Comparison of ENCODE assay signal across 9 mouse cellular contexts in genomic region chr17:28876821-28877220, GRCm38 (mm10). TPM values are rescaled to one million over a fixed set of nuclear protein-coding genes. Genes with fewer than 3 reads are reported as not detected.
A peak's percentile ranks its signal among the peaks of the same experiment; 100 is the strongest.
DNase-seq lines count a peak whose midpoint lies in the region; ATAC-seq and TF ChIP-seq lines count a peak whose summit lies in the region.
"Had no signal": no experiment of that assay in that cellular context is flagged by ENCODE, and none has a peak within 500 bp of the region (broad histone marks: within the 10 kb centered on the region; RNA-seq: fewer than 3 reads in every experiment).

No protein-coding gene starts in this region.

- no peaks in the 10 kb centered on the region for H3K36me3 ChIP-seq in midbrain, embryonic 10.5 days
- no peaks in the 10 kb centered on the region for H3K36me3 ChIP-seq in midbrain, embryonic 15.5 days (replicated peaks)
- no peaks in the 10 kb centered on the region for H3K36me3 ChIP-seq in heart, embryonic 13.5 days
- H3K36me3 ChIP-seq in liver, embryonic 11.5 days (ENCODE audit: control insufficient read depth, insufficient read depth, low read length) = no peaks in the 10 kb centered on the region
- no peaks in the 10 kb centered on the region for H3K36me3 ChIP-seq in stomach, postnatal 0 days (ENCODE audit: control insufficient read depth, insufficient read depth, low read length)
- H3K36me3 ChIP-seq: neural tube, embryonic 13.5 days had no signal

- no peak for TF ChIP-seq EP300 in stomach, postnatal 0 days (optimal IDR thresholded peaks at IDR 0.05)

- H3K27me3 ChIP-seq in midbrain, embryonic 10.5 days (ENCODE audit: low read depth, poor library complexity, severe bottlenecking) = peaks cover 39% of the 10 kb centered on the region
- no peaks in the 10 kb centered on the region; the same call in 1 of the 2 replicates for H3K27me3 ChIP-seq in midbrain, embryonic 15.5 days (replicated peaks)
- H3K27me3 ChIP-seq in heart, embryonic 13.5 days (replicated peaks) = peaks cover 31% of the 10 kb centered on the region
- H3K27me3 ChIP-seq in liver, embryonic 11.5 days (replicated peaks; ENCODE audit: control insufficient read depth, insufficient read depth, low read length) = peaks cover 12% of the 10 kb centered on the region
- no peaks in the 10 kb centered on the region for H3K27me3 ChIP-seq in stomach, postnatal 0 days (ENCODE audit: control insufficient read depth, insufficient read depth, low read length)

- H3K4me2 ChIP-seq in midbrain, embryonic 15.5 days = no peak overlapping the region
- H3K4me2 ChIP-seq in heart, embryonic 13.5 days = peak overlapping the region; percentile 44
- H3K4me2 ChIP-seq in liver, embryonic 11.5 days = peak overlapping the region; percentile 37
- no peak overlapping the region for H3K4me2 ChIP-seq in stomach, postnatal 0 days (replicated peaks; ENCODE audit: low read depth)
- H3K4me2 ChIP-seq: neural tube, embryonic 13.5 days had no signal

- 13% methylated on average over 19 of the region's 19 CpGs for WGBS in midbrain, embryonic 10.5 days
- 18% methylated on average over 19 of the region's 19 CpGs for WGBS in midbrain, embryonic 15.5 days
- 22% methylated on average over 19 of the region's 19 CpGs for WGBS in heart, embryonic 13.5 days
- 18% methylated on average over 19 of the region's 19 CpGs for WGBS in liver, embryonic 11.5 days
- 24% methylated on average over 19 of the region's 19 CpGs for WGBS in stomach, postnatal 0 days

- no peak overlapping the region for H3K9ac ChIP-seq in midbrain, embryonic 15.5 days
- peak overlapping the region; percentile 56; the same call in 1 of the 2 replicates for H3K9ac ChIP-seq in heart, embryonic 13.5 days
- no peak overlapping the region for H3K9ac ChIP-seq in liver, embryonic 11.5 days (ENCODE audit: low read depth, low read length)
- no peak overlapping the region for H3K9ac ChIP-seq in stomach, postnatal 0 days (ENCODE audit: low read length)
- H3K9ac ChIP-seq: neural tube, embryonic 13.5 days had no signal

- peaks cover 21% of the 10 kb centered on the region for H3K4me1 ChIP-seq in midbrain, embryonic 10.5 days
- peaks cover 10% of the 10 kb centered on the region for H3K4me1 ChIP-seq in midbrain, embryonic 15.5 days
- H3K4me1 ChIP-seq in heart, embryonic 13.5 days = peaks cover 28% of the 10 kb centered on the region
- no peaks in the 10 kb centered on the region; the same call in none of the 2 replicates for H3K4me1 ChIP-seq in liver, embryonic 11.5 days (replicated peaks; ENCODE audit: control insufficient read depth, insufficient read depth, low read length)
- 0 out of 2 replicates have a peak, but pooled peaks cover 3% of the 10 kb centered on the region for H3K4me1 ChIP-seq in stomach, postnatal 0 days (replicated peaks; ENCODE audit: control insufficient read depth, insufficient read depth)

- ATAC-seq in midbrain, embryonic 15.5 days (replicated peaks) = no peak
- ATAC-seq in heart, embryonic 13.5 days (ENCODE audit: extremely low read depth, insufficient number of reproducible peaks, low FRiP score, low TSS enrichment) = no peak
- no peak for ATAC-seq in liver, embryonic 11.5 days (replicated peaks; ENCODE audit: low FRiP score)
- no peak for ATAC-seq in stomach, postnatal 0 days (ENCODE audit: low FRiP score, low TSS enrichment)

- peak overlapping the region; percentile 24 for H3K4me3 ChIP-seq in midbrain, embryonic 10.5 days
- no peak overlapping the region for H3K4me3 ChIP-seq in midbrain, embryonic 15.5 days
- 0 out of 2 replicates have a peak overlapping the region, but pooled peaks have one; percentile 1 for H3K4me3 ChIP-seq in heart, embryonic 13.5 days
- no peak overlapping the region for H3K4me3 ChIP-seq in liver, embryonic 11.5 days (ENCODE audit: low read depth, low read length)
- no peak overlapping the region for H3K4me3 ChIP-seq in stomach, postnatal 0 days (ENCODE audit: low read depth, low read length)
- H3K4me3 ChIP-seq: neural tube, embryonic 13.5 days had no signal

- peak; percentile 68 to 73 for DNase-seq in cerebellum, postnatal 10 days
- DNase-seq in cerebellum, postnatal 36 days = no peak
- DNase-seq in midbrain, embryonic 10.5 days (ENCODE audit: low spot score) = peak; percentile 51
- DNase-seq in liver, embryonic 11.5 days (ENCODE audit: low spot score) = no peak
- peak; percentile 55 for DNase-seq in stomach, postnatal 0 days (ENCODE audit: low spot score)
- DNase-seq in c-Kit-positive CD71-positive TER-119-positive erythroid progenitor cells, embryonic 14.5 days (ENCODE audit: low spot score) = no peak

- no peaks in the 10 kb centered on the region for H3K9me3 ChIP-seq in midbrain, embryonic 10.5 days (replicated peaks)
- no peaks in the 10 kb centered on the region for H3K9me3 ChIP-seq in midbrain, embryonic 15.5 days
- 0 out of 2 replicates have a peak, but pooled peaks cover 2% of the 10 kb centered on the region for H3K9me3 ChIP-seq in heart, embryonic 13.5 days
- no peaks in the 10 kb centered on the region for H3K9me3 ChIP-seq in liver, embryonic 11.5 days (ENCODE audit: control insufficient read depth, low read length)
- H3K9me3 ChIP-seq in stomach, postnatal 0 days (ENCODE audit: control insufficient read depth, low read length) = no peaks in the 10 kb centered on the region
- H3K9me3 ChIP-seq: neural tube, embryonic 13.5 days had no signal

- peak overlapping the region; percentile 47; the same call in 1 of the 2 replicates for H3K27ac ChIP-seq in midbrain, embryonic 10.5 days (replicated peaks)
- no peak overlapping the region for H3K27ac ChIP-seq in midbrain, embryonic 15.5 days
- no peak overlapping the region for H3K27ac ChIP-seq in heart, embryonic 13.5 days (replicated peaks)
- no peak overlapping the region for H3K27ac ChIP-seq in liver, embryonic 11.5 days (ENCODE audit: low read depth, low read length)
- no peak overlapping the region for H3K27ac ChIP-seq in stomach, postnatal 0 days (replicated peaks)
- H3K27ac ChIP-seq: neural tube, embryonic 13.5 days had no signal

- TF ChIP-seq CTCF in stomach, postnatal 0 days (IDR thresholded peaks at IDR 0.05; ENCODE audit: low read depth) = peak; percentile 69

RNA-seq across cellular contexts. Expression of gene Pnpla1, which starts 18.6 kb away (rescaled TPM):
- not detected in 2 replicates for polyA plus RNA-seq in midbrain, embryonic 10.5 days (2016; fragmentation: Nextera tagmentation; extraction: Ambion mirVana)
- 0.05 and 0.10 TPM in 2 replicates for polyA plus RNA-seq in midbrain, embryonic 15.5 days (2015; fragmentation: Nextera tagmentation; extraction: Ambion mirVana)
- polyA plus RNA-seq in heart, embryonic 13.5 days (2015; fragmentation: Nextera tagmentation; extraction: Ambion mirVana) = not detected in 2 replicates
- 0.05 TPM in 1 of 2 replicates, not detected in the other for polyA plus RNA-seq in liver, embryonic 11.5 days (2014; fragmentation: Nextera tagmentation; extraction: Ambion mirVana)
- 12.7 TPM in 2 replicates for polyA plus RNA-seq in stomach, postnatal 0 days (2015; fragmentation: Nextera tagmentation; extraction: Ambion mirVana)
- polyA plus RNA-seq: neural tube, embryonic 13.5 days had no signal

RNA-seq across cellular contexts. Expression of gene 4930539E08Rik, which starts 38.3 kb away (rescaled TPM):
- polyA plus RNA-seq in midbrain, embryonic 10.5 days (2016; fragmentation: Nextera tagmentation; extraction: Ambion mirVana) = 0.11 and 0.26 TPM in 2 replicates
- polyA plus RNA-seq in midbrain, embryonic 15.5 days (2015; fragmentation: Nextera tagmentation; extraction: Ambion mirVana) = 1.7 and 2.5 TPM in 2 replicates
- 0.05 TPM in 1 of 2 replicates, not detected in the other for polyA plus RNA-seq in heart, embryonic 13.5 days (2015; fragmentation: Nextera tagmentation; extraction: Ambion mirVana)
- 0.08 and 0.48 TPM in 2 replicates for polyA plus RNA-seq in liver, embryonic 11.5 days (2014; fragmentation: Nextera tagmentation; extraction: Ambion mirVana)
- polyA plus RNA-seq in stomach, postnatal 0 days (2015; fragmentation: Nextera tagmentation; extraction: Ambion mirVana) = 1.2 and 2.2 TPM in 2 replicates

Comparison
In these comparisons a context has a peak if more than half of its experiments do, and no peak if none do; other contexts are left out.
1. DNase-seq: peak in cerebellum, postnatal 10 days (2 of 2), midbrain, embryonic 10.5 days (single experiment) and stomach, postnatal 0 days (single experiment); none in cerebellum, postnatal 36 days (0 of 2), liver, embryonic 11.5 days (single experiment) and c-Kit-positive CD71-positive TER-119-positive erythroid progenitor cells, embryonic 14.5 days (single experiment).
2. H3K4me3 ChIP-seq: peak in midbrain, embryonic 10.5 days (single experiment) and heart, embryonic 13.5 days (single experiment); none in midbrain, embryonic 15.5 days (single experiment), liver, embryonic 11.5 days (single experiment) and stomach, postnatal 0 days (single experiment).
3. H3K4me2 ChIP-seq: peak in heart, embryonic 13.5 days (single experiment) and liver, embryonic 11.5 days (single experiment); none in midbrain, embryonic 15.5 days (single experiment) and stomach, postnatal 0 days (single experiment).
4. RNA of gene Pnpla1, which starts 18.6 kb away (polyA plus RNA-seq): 12.7 TPM in stomach, postnatal 0 days; 0.05 to 0.10 TPM in midbrain, embryonic 15.5 days, not detected in midbrain, embryonic 10.5 days, not detected in heart, embryonic 13.5 days and 0.05 TPM in liver, embryonic 11.5 days; every median in the first group is over 10 times any median in the second.